Mouse (Mus musculus) liver, adult 2 months (tissue): ENCODE results near the gene Shank3. TPM values are rescaled to one million over a fixed set of nuclear protein-coding genes. Genes with fewer than 3 reads are reported as not detected.

Experiments
- DNase-seq: peaks from one replicate; pipeline ENCODE4 v3.0.0-alpha.2; 2011; ENCODE audit warnings: low read depth, low spot score; ENCODE audit errors: extremely low read depth
- H3K27ac ChIP-seq: fragments of 200-500 bp; replicated peaks from 2 replicates; pipeline ENCODE4 v1.5.1; 2012; ENCODE audit warnings: low read depth, mild to moderate bottlenecking, control low read depth, inconsistent platforms, low read length; ENCODE audit not compliant: insufficient read depth
- H3K27me3 ChIP-seq: fragments of 200-500 bp; 2 replicates; pipeline ENCODE4 v1.6.1; 2012; ENCODE audit warnings: mild to moderate bottlenecking, moderate library complexity, low read length, inconsistent platforms; ENCODE audit not compliant: control insufficient read depth, insufficient read depth
- H3K36me3 ChIP-seq: fragments of 200-500 bp; 2 replicates; pipeline ENCODE4 v1.6.1; 2012; ENCODE audit warnings: low read length, inconsistent platforms; ENCODE audit not compliant: control insufficient read depth, insufficient read depth
- H3K4me1 ChIP-seq: fragments of 200-500 bp; 2 replicates; pipeline ENCODE4 v1.6.1; 2011; ENCODE audit warnings: low read length; ENCODE audit not compliant: control insufficient read depth, insufficient read depth
- H3K4me3 ChIP-seq: fragments of 200-500 bp; 2 replicates; pipeline ENCODE4 v1.5.1; 2011; ENCODE audit warnings: low read depth, mild to moderate bottlenecking, control low read depth, low read length, moderate library complexity; ENCODE audit not compliant: insufficient read depth
- H3K79me2 ChIP-seq: fragments of 200-500 bp; 2 replicates; pipeline ENCODE4 v1.6.1; 2012; ENCODE audit warnings: inconsistent platforms, mild to moderate bottlenecking, low read length, moderate library complexity; ENCODE audit not compliant: control insufficient read depth, insufficient read depth
- H3K9ac ChIP-seq: fragments of 200-500 bp; 2 replicates; pipeline ENCODE4 v1.6.1; 2012; ENCODE audit warnings: low read depth, mild to moderate bottlenecking, control low read depth, inconsistent platforms, low read length
- CTCF ChIP-seq: fragments of 200-500 bp; IDR thresholded peaks from 2 replicates; pipeline ENCODE4 v1.5.1; 2011; ENCODE audit warnings: low read depth, low read length, control low read depth
- POLR2A ChIP-seq: fragments of 200-500 bp; IDR thresholded peaks from 2 replicates; pipeline ENCODE4 v1.6.1; 2011; ENCODE audit warnings: low read length, control low read depth; ENCODE audit not compliant: insufficient read depth; ENCODE audit errors: extremely low read depth
- WGBS: fragments of 180-500 bp; shearing (Covaris S2); methylation state at CpG from one replicate; pipeline ENCODE4 v1.1.7; 2018; 5-methylcytosine and 5-hydroxymethylcytosine counted together
- polyA plus RNA-seq: library from polyadenylated mRNA; depleted of rRNA; stranded (reverse); fragments of >200 nt; gene quantifications from 2 replicates; pipeline ENCODE4 v1.2.3, GENCODE M21; 2012
- total RNA-seq: library from RNA; depleted of rRNA; stranded (reverse); fragments of >200 nt; gene quantifications from 2 replicates; pipeline ENCODE4 v1.2.3, GENCODE M21; 2014

The Shank3 gene
- total and polyA plus RNA-seq, 2 experiments: 1.5 to 3.9 TPM

GRCm38 (mm10) chr15:89497391-89498048 lies 1.9 kb upstream of the Shank3 start:
- WGBS: 24% methylated on average over 4 of the region's 4 CpGs
- no peak for DNase-seq
- peak overlapping the region; percentile 81 for H3K27ac ChIP-seq

GRCm38 (mm10) chr15:89498049-89498960 lies 1.1 kb upstream of the Shank3 start:
- peak overlapping the region; percentile 81 for H3K27ac ChIP-seq
- peaks cover 18% of the 10 kb centered on the region for H3K27me3 ChIP-seq
- WGBS: 6% methylated on average over 41 of the region's 41 CpGs
- peak overlapping the region; percentile 47 for H3K9ac ChIP-seq
- H3K36me3 ChIP-seq: no peaks in the 10 kb centered on the region
- TF ChIP-seq CTCF (no peak), POLR2A (0 out of 2 replicates have a peak, but pooled peaks have one; percentile 17)
- H3K4me1 ChIP-seq: no peaks in the 10 kb centered on the region; the same call in 1 of the 2 replicates
- no peak for DNase-seq
- no peaks in the 10 kb centered on the region for H3K79me2 ChIP-seq
- peak overlapping the region; percentile 66 for H3K4me3 ChIP-seq

More at GRCm38 (mm10) chr15:89497391-89498048, 1.9 kb upstream of the Shank3 start:
- Histone ChIP-seq H3K4me1 (no peaks in the 10 kb centered on the region; the same call in 1 of the 2 replicates), H3K36me3 (no peaks in the 10 kb centered on the region), H3K79me2 (no peaks in the 10 kb centered on the region), H3K9ac (peak overlapping the region; percentile 47; the same call in 1 of the 2 replicates), H3K27me3 (peaks cover 18% of the 10 kb centered on the region), H3K4me3 (peak overlapping the region; percentile 66)
- TF ChIP-seq POLR2A (no peak), CTCF (no peak)

GRCm38 (mm10) chr15:89499784-89500220 lies 379 bp downstream of the Shank3 start:
- H3K27ac ChIP-seq: no peak overlapping the region
- under 1% methylated on average over 51 of the region's 60 CpGs for WGBS
- peaks cover 18% of the 10 kb centered on the region for H3K27me3 ChIP-seq
- DNase-seq: no peak
- H3K4me3 ChIP-seq: peak overlapping the region; percentile 59
- no peaks in the 10 kb centered on the region for H3K79me2 ChIP-seq
- H3K9ac ChIP-seq: peak overlapping the region; percentile 29
- H3K4me1 ChIP-seq: no peaks in the 10 kb centered on the region; the same call in 1 of the 2 replicates
- no peaks in the 10 kb centered on the region for H3K36me3 ChIP-seq
- TF ChIP-seq CTCF (no peak), POLR2A (no peak)

GRCm38 (mm10) chr15:89500221-89500791 lies 883 bp downstream of the Shank3 start:
- Histone ChIP-seq H3K4me1 (no peaks in the 10 kb centered on the region; the same call in 1 of the 2 replicates), H3K27ac (no peak overlapping the region), H3K4me3 (peak overlapping the region; percentile 59), H3K79me2 (no peaks in the 10 kb centered on the region), H3K9ac (peak overlapping the region; percentile 29), H3K27me3 (peaks cover 18% of the 10 kb centered on the region), H3K36me3 (no peaks in the 10 kb centered on the region)
- DNase-seq: no peak
- TF ChIP-seq POLR2A (no peak), CTCF (no peak)
- 9% methylated on average over 35 of the region's 35 CpGs for WGBS

- no peak overlapping the region for H3K9ac ChIP-seq
- TF ChIP-seq POLR2A (no peak), CTCF (no peak)
- 86% methylated on average over 3 of the region's 3 CpGs for WGBS
- H3K4me1 ChIP-seq: no peaks in the 10 kb centered on the region; the same call in 1 of the 2 replicates
- H3K27me3 ChIP-seq: peaks cover 18% of the 10 kb centered on the region
- no peak overlapping the region for H3K4me3 ChIP-seq
- H3K36me3 ChIP-seq: no peaks in the 10 kb centered on the region
- no peak for DNase-seq
- no peaks in the 10 kb centered on the region for H3K79me2 ChIP-seq
- H3K27ac ChIP-seq: no peak overlapping the region
Observed at GRCm38 (mm10) chr15:89501321-89501720, 1.9 kb downstream of the Shank3 start.
